Comparison of ENCODE assay signal across 11 mouse cellular contexts in the genomic region with DNA sequence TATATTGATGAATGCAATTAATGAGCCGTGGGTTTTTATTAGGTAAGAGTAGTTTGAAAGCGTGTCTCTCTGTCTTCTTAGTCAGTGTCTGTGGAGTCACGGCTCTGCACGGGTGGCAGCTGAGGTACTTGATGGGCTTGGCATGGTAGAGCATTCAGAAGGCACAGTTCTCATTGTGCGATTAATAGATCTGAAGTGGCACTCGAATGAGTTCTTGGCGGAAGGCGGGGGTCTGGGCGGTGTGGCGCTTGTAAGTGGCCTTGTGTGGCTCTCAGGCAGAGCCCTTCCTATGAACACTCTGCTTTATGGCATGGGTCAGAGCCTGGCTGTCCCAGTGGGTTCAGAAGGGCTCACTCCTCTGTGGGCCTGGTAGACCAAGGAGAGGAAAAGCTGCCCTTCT. TPM values are rescaled to one million over a fixed set of nuclear protein-coding genes. Genes with fewer than 3 reads are reported as not detected.
DNase-seq lines count a peak whose midpoint lies in the region; ATAC-seq lines count a peak whose summit lies in the region.
"Had no signal": no experiment of that assay in that cellular context is flagged by ENCODE, and none has a peak within 500 bp of the region (broad histone marks: within the 10 kb centered on the region; RNA-seq: fewer than 3 reads in every experiment).

No protein-coding gene starts in this region.

- H3K36me3 ChIP-seq in liver, embryonic 16.5 days (ENCODE audit: control insufficient read depth, insufficient read depth): no peaks in the 10 kb centered on the region
- H3K36me3 ChIP-seq in liver, embryonic 11.5 days (ENCODE audit: control insufficient read depth, insufficient read depth, low read length): no peaks in the 10 kb centered on the region
- H3K36me3 ChIP-seq in forebrain, embryonic 14.5 days (ENCODE audit: control insufficient read depth, insufficient read depth, low read length): no peaks in the 10 kb centered on the region
- no peaks in the 10 kb centered on the region for H3K36me3 ChIP-seq in hindbrain, embryonic 12.5 days
- H3K36me3 ChIP-seq: limb, embryonic 13.5 days had no signal

- H3K4me1 ChIP-seq in liver, embryonic 16.5 days (ENCODE audit: control insufficient read depth, low read depth, low read length): peaks cover 46% of the 10 kb centered on the region
- peaks cover 52% of the 10 kb centered on the region for H3K4me1 ChIP-seq in liver, embryonic 11.5 days (replicated peaks; ENCODE audit: control insufficient read depth, insufficient read depth, low read length)
- peaks cover 54% of the 10 kb centered on the region for H3K4me1 ChIP-seq in forebrain, embryonic 14.5 days (ENCODE audit: control insufficient read depth, insufficient read depth, low read length)
- peaks cover 80% of the 10 kb centered on the region for H3K4me1 ChIP-seq in hindbrain, embryonic 12.5 days

- ATAC-seq in liver, embryonic 16.5 days (ENCODE audit: low read depth): no peak
- ATAC-seq in liver, embryonic 11.5 days (replicated peaks; ENCODE audit: low FRiP score): no peak
- peak; percentile 59 for ATAC-seq in forebrain, embryonic 14.5 days
- 0 out of 2 replicates have a peak, but pooled peaks have one; percentile 11 for ATAC-seq in hindbrain, embryonic 12.5 days (ENCODE audit: low FRiP score)
- ATAC-seq in erythroid progenitor cell, adult 5-6 weeks (replicated peaks; ENCODE audit: low FRiP score, poor library complexity, severe bottlenecking): no peak

- H3K9me3 ChIP-seq in liver, embryonic 16.5 days (replicated peaks; ENCODE audit: control insufficient read depth, low read length): no peaks in the 10 kb centered on the region
- no peaks in the 10 kb centered on the region for H3K9me3 ChIP-seq in liver, embryonic 11.5 days (ENCODE audit: control insufficient read depth, low read length)
- H3K9me3 ChIP-seq in forebrain, embryonic 14.5 days (replicated peaks; ENCODE audit: control insufficient read depth, low read length): no peaks in the 10 kb centered on the region
- no peaks in the 10 kb centered on the region for H3K9me3 ChIP-seq in hindbrain, embryonic 12.5 days (replicated peaks)
- H3K9me3 ChIP-seq: limb, embryonic 13.5 days had no signal

- no peak overlapping the region for H3K9ac ChIP-seq in liver, embryonic 16.5 days (ENCODE audit: low read depth, low read length)
- no peak overlapping the region for H3K9ac ChIP-seq in liver, embryonic 11.5 days (ENCODE audit: low read depth, low read length)
- no peak overlapping the region for H3K9ac ChIP-seq in forebrain, embryonic 14.5 days (ENCODE audit: low read length)
- no peak overlapping the region for H3K9ac ChIP-seq in hindbrain, embryonic 12.5 days
- H3K9ac ChIP-seq: limb, embryonic 13.5 days had no signal

- H3K27ac ChIP-seq in liver, embryonic 16.5 days (ENCODE audit: low read length): peak overlapping the region; percentile 4; the same call in 1 of the 2 replicates
- H3K27ac ChIP-seq in liver, embryonic 11.5 days (ENCODE audit: low read depth, low read length): no peak overlapping the region
- no peak overlapping the region for H3K27ac ChIP-seq in forebrain, embryonic 14.5 days (ENCODE audit: low read depth, low read length)
- H3K27ac ChIP-seq in hindbrain, embryonic 12.5 days: no peak overlapping the region
- H3K27ac ChIP-seq: limb, embryonic 13.5 days had no signal

- WGBS in liver, embryonic 16.5 days (ENCODE audit: insufficient replicate concordance): 82% methylated on average over 10 of the region's 10 CpGs
- WGBS in liver, embryonic 11.5 days: 85% methylated on average over 10 of the region's 10 CpGs
- WGBS in forebrain, embryonic 14.5 days: 9% methylated on average over 10 of the region's 10 CpGs
- 51% methylated on average over 10 of the region's 10 CpGs for WGBS in hindbrain, embryonic 12.5 days

- no peak overlapping the region for H3K4me2 ChIP-seq in liver, embryonic 16.5 days (ENCODE audit: low read depth, low read length)
- H3K4me2 ChIP-seq in liver, embryonic 11.5 days: no peak overlapping the region
- peak overlapping the region; percentile 24 for H3K4me2 ChIP-seq in forebrain, embryonic 14.5 days (ENCODE audit: low read length)
- 0 out of 2 replicates have a peak overlapping the region, but pooled peaks have one; percentile 3 for H3K4me2 ChIP-seq in hindbrain, embryonic 12.5 days (replicated peaks)

- H3K27me3 ChIP-seq in liver, embryonic 16.5 days (ENCODE audit: control insufficient read depth, insufficient read depth, low read depth, low read length): no peaks in the 10 kb centered on the region
- no peaks in the 10 kb centered on the region for H3K27me3 ChIP-seq in liver, embryonic 11.5 days (replicated peaks; ENCODE audit: control insufficient read depth, insufficient read depth, low read length)
- no peaks in the 10 kb centered on the region for H3K27me3 ChIP-seq in forebrain, embryonic 14.5 days (replicated peaks; ENCODE audit: control insufficient read depth, insufficient read depth, low read length)
- H3K27me3 ChIP-seq in hindbrain, embryonic 12.5 days: no peaks in the 10 kb centered on the region
- H3K27me3 ChIP-seq: limb, embryonic 13.5 days had no signal

- DNase-seq in liver, embryonic 11.5 days (ENCODE audit: low spot score): no peak
- DNase-seq in forebrain, embryonic 14.5 days (ENCODE audit: low spot score): peak; percentile 70
- peak; percentile 88 for DNase-seq in lung, postnatal 36 days
- DNase-seq in left cerebral cortex, adult 11 months (ENCODE audit: low spot score): no peak
- DNase-seq in urinary bladder, postnatal 25 days (ENCODE audit: low spot score): no peak
- DNase-seq: cerebellum, adult 11-12 months; kidney, postnatal 36 days had no signal

- no peak overlapping the region for H3K4me3 ChIP-seq in liver, embryonic 16.5 days (ENCODE audit: low read depth, low read length)
- no peak overlapping the region for H3K4me3 ChIP-seq in liver, embryonic 11.5 days (ENCODE audit: low read depth, low read length)
- H3K4me3 ChIP-seq in forebrain, embryonic 14.5 days (ENCODE audit: low read depth, low read length): no peak overlapping the region
- H3K4me3 ChIP-seq in hindbrain, embryonic 12.5 days: no peak overlapping the region
- H3K4me3 ChIP-seq: limb, embryonic 13.5 days had no signal

RNA-seq across cellular contexts. Expression of gene Arid1b, which starts 14.1 kb away (rescaled TPM):
- 3.2 TPM in 2 replicates for polyA plus RNA-seq in liver, embryonic 16.5 days (2015; fragmentation: Nextera tagmentation; extraction: Ambion mirVana)
- polyA plus RNA-seq in liver, embryonic 11.5 days (2014; fragmentation: Nextera tagmentation; extraction: Ambion mirVana): 8.1 and 9.1 TPM in 2 replicates
- 11.1 and 14.7 TPM in 2 replicates for polyA plus RNA-seq in forebrain, embryonic 14.5 days (2014; fragmentation: Nextera tagmentation; extraction: Ambion mirVana)
- polyA plus RNA-seq in hindbrain, embryonic 12.5 days (2016; fragmentation: Nextera tagmentation; extraction: Ambion mirVana): 22.3 and 22.6 TPM in 2 replicates
- total RNA-seq in erythroid progenitor cell, adult 5-6 weeks (2015; ENCODE audit: low replicate concordance): 10.1 and 17.2 TPM in 2 replicates
- 7.2 and 13.3 TPM in 2 replicates for total RNA-seq in erythroid progenitor cell, adult 5-6 weeks (2017; ENCODE audit: low replicate concordance)

Comparison
In these comparisons a context has a peak if more than half of its experiments do, and no peak if none do; other contexts are left out.
1. ATAC-seq: peak in forebrain, embryonic 14.5 days (single experiment) and hindbrain, embryonic 12.5 days (single experiment); none in liver, embryonic 16.5 days (single experiment), liver, embryonic 11.5 days (single experiment) and erythroid progenitor cell, adult 5-6 weeks (single experiment).
2. H3K4me2 ChIP-seq: peak in forebrain, embryonic 14.5 days (single experiment) and hindbrain, embryonic 12.5 days (single experiment); none in liver, embryonic 16.5 days (single experiment) and liver, embryonic 11.5 days (single experiment).
3. DNase-seq: peak in forebrain, embryonic 14.5 days (single experiment) and lung, postnatal 36 days (single experiment); none in liver, embryonic 11.5 days (single experiment), left cerebral cortex, adult 11 months (single experiment) and urinary bladder, postnatal 25 days (single experiment).